Mouse (Mus musculus): ENCODE data around the gene Hspbp1.

Gene Hspbp1

DNA sequence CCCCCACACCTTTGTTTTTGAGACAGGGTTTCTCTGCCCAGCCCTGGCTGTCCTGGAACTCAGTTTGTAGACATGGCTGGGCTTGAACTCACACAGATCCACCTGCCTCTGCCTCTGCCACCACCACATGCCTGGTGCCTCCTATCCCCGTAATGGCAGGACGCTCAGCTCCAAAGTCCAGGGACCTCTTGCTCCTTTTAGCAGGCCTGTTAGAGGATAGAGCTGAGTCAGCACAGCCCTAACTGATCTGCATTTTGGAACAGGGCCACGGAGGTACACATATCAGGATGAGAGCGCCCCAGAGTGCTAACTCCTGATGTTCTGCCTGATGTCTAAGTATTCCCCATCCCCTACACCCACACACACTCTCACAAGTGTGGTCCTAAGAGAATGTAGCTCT lies 53.8 kb downstream of the Hspbp1 start, which contains the start of gene Tmem86b:
Tmem86b (minus strand) TSS at position 392 of the 400 bp plus-strand sequence.
- no peak for DNase-seq (ENCODE audit: low spot score)

DNA sequence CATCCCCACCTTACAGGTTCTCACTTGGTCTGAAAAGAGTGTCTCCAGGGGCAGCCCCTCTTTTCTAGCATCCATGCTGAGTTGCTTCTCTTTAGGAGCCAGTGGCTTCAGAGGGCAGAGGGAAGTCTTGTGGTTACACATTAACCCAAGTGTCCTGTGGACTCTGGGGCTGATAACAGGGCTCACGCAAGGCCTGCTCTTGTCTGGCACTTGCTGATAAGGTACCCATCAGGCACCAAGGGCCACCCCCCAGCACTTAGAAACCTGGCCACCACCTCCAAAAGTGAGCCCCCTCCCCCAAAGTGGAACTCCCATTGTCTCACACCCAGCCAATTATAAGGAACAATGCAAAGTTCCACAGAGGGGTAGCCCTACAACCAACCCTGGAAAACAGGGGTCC lies 54.7 kb downstream of the Hspbp1 start:
- peak; percentile 16 for DNase-seq (ENCODE audit: low spot score)

DNA sequence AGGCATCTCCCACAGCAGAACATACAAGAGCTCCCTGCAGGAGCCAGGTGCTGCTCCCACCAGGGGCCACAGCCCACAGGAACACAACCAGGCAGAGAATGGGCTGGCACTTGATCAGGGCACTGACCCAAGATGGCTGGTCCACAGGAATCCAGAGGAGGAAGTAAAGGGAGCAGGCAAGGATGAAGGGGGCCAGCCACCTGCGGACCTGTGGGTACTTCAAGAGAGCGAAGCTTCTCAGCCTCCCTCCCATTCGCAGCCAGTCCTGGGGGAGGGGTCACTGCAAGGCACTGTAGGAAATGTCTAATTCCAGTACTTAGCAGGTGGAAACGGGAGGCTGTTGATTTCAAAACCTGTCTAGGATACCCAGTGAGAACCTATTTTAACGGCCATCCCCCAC lies 55.3 kb downstream of the Hspbp1 start:
- DNase-seq (ENCODE audit: low spot score) = no peak

- no peak for DNase-seq (ENCODE audit: low spot score)
Measured at GRCm38 (mm10) chr7:4625928-4626327, 58.9 kb downstream of the Hspbp1 start.

GRCm38 (mm10) chr7:4624343-4624742 lies 60.5 kb downstream of the Hspbp1 start:
- no peak for DNase-seq (ENCODE audit: low spot score)

DNA sequence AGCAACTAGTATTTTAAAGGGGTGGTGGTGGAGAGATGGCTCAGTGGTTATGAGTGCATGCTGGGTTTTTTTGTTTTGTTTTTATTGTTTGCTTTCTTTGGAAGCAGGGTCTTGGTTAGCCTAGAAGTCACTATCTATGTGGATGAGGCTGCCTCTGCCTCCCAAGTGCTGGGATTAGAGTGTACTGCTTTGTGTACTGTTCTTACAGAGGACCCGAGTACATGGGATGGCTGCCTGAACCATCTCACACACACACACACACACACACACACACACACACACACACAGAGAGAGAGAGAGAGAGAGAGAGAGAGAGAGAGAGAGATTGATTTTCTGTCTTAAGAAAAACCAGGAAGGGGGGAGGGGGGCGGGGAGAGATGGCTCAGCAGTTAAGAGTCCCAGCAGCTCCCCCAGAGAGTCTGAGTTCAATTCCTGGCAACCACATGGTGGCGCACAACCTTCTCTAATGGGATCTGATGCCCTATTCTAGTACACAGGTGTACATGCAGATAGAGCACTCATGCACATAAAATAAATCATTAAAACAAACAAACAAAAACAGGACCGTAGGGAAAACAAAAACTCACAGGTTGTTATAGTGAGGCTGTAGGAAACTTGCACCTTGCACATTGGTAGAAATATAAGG lies 61.2 kb downstream of the Hspbp1 start:
- DNase-seq (ENCODE audit: low spot score) = peak; percentile 61

- DNase-seq (ENCODE audit: low spot score) = peak; percentile 80
Measured at GRCm38 (mm10) chr7:4619979-4620378, 64.9 kb downstream of the Hspbp1 start.

DNA sequence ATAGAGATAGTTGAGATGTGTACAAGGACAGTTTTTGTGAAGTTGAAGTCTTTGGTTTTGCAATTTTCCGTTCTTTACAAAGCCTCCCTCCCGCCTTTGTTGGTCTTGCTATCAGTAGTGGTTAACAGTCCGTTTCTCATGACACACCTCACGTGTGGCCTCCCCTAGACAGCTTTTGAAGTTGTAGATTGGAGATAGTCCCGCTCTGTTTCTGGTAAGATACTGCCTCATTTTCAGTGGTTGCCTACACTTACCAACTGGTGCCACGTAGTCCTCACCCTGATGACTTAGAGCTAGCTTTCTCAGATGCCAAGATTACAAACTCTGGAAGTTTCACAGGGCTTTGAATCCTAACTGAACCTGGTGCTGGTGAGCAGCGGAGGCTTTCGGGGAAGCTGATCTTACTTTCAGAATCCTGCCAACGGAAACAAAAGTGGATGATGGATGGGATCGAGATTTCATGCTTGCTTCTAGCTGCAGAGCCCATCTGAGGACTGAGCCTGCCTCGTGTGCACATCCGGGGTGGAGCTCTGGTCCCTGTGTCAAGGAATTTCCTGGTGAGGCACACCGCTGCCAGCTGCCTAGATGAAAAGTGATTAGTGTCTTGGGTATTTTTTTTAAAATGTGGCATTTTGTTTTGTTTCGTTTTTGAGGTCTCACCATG lies 71.0 kb downstream of the Hspbp1 start:
- DNase-seq (ENCODE audit: low spot score) = peak; percentile 19

DNA sequence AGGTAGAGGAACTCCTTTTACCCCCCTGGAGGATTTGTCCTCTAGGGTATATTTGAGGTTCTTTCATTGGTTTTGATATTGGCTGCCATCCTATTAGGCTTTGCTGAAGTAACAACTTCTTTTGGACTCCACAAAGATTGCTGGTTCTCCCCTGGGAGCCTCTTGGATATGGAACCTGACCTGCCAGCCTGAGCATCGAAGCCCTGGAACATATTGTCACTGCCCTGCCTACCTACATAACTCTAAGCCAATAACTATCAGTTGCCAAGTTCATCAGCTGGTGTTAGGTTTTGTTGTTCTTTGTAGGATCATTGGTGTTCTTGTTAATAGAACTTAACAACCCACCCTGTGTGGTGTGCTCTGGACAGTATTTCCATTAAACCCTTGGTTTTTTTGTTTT lies 71.9 kb downstream of the Hspbp1 start:
- DNase-seq (ENCODE audit: low spot score) = no peak

DNA sequence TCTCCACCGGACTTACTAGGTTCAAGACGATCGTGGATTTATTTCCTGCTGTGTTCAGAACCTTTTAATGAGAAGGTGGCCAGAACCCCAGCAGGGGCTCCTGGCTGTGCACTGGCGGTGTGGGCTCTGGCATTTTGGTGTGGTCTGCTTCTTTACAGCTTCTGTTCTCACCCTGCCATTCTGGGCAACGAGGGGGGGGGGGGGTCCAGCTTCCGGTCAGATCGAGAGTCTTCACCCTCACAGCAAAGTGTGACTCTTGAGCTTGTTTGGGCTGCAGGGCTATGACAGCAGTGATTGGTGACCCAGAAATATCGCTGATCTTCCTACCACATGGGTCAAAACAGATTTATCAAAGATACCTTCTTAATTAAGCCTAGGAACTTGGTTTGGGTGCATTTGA lies 72.5 kb downstream of the Hspbp1 start:
- DNase-seq (ENCODE audit: low spot score) = no peak

DNA sequence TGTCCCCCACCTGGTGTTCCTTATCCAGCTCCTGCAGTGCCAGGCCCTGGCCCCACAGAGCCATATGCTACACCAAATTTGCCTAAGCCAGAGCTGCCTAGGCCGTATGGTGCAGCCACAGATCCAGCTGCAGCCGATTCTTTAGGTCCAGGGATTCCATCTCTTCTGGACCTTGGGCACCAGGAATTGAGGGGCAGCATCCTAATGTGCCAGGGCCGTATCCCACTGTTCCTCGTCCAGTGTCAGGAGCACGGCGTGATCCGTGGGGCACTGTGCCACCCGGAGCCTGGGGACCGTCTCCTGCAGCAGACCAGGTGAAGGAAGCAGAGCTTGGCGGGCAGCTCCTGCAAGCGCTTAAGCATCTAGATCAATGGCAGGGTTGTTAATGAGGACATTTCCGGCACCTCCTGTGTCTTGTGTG lies 72.9 kb downstream of the Hspbp1 start:
- no peak for DNase-seq (ENCODE audit: low spot score)

- no peak for DNase-seq (ENCODE audit: low spot score)
Measured at GRCm38 (mm10) chr7:4611511-4611910, 73.4 kb downstream of the Hspbp1 start.

Data from embryo, embryonic 10 days (tissue).